Mouse (Mus musculus) T-helper 1 cell (primary cell): ENCODE data around the gene Cav3.

ENCODE experiments used
- in situ Hi-C: fragments of 300-600 bp; cut with MboI, MseI; formaldehyde crosslinking; loops from one replicate; pipeline ENCODE4 v1.15.1; 2025; ENCODE audit warnings: high pct_unique_total_duplicates

Cav3 gene

GRCm38 (mm10) chr6:112494620-112495081, 35.3 kb downstream of the Cav3 start:
- in situ Hi-C loops, result no loop called here

GRCm38 (mm10) chr6:112495219-112495618, 35.9 kb downstream of the Cav3 start:
- in situ Hi-C loops, result no loop called here

- in situ Hi-C loops, result no loop called here
Observed at GRCm38 (mm10) chr6:112496291-112497060, 37.2 kb downstream of the Cav3 start.

- in situ Hi-C loops, result no loop called here
Observed at GRCm38 (mm10) chr6:112497456-112497855, 38.2 kb downstream of the Cav3 start.

- in situ Hi-C loops, result no loop called here
Observed at GRCm38 (mm10) chr6:112498716-112499115, 39.4 kb downstream of the Cav3 start.

GRCm38 (mm10) chr6:112499456-112499855, 40.2 kb downstream of the Cav3 start:
- in situ Hi-C loops, result no loop called here

GRCm38 (mm10) chr6:112501156-112501555, 41.9 kb downstream of the Cav3 start:
- in situ Hi-C loops, result no loop called here

- in situ Hi-C loops, result no loop called here
Observed at GRCm38 (mm10) chr6:112507617-112508016, 48.3 kb downstream of the Cav3 start.

- in situ Hi-C loops, result no loop called here
Observed at GRCm38 (mm10) chr6:112509590-112510131, 50.4 kb downstream of the Cav3 start.

- in situ Hi-C loops, result no loop called here
Observed at GRCm38 (mm10) chr6:112510346-112510745, 51.0 kb downstream of the Cav3 start.

- in situ Hi-C loops, result no loop called here
Observed at GRCm38 (mm10) chr6:112514591-112514990, 55.3 kb downstream of the Cav3 start.

GRCm38 (mm10) chr6:112516496-112516895, 57.2 kb downstream of the Cav3 start:
- in situ Hi-C loops, result no loop called here

- in situ Hi-C loops, result no loop called here
Observed at GRCm38 (mm10) chr6:112517572-112517971, 58.3 kb downstream of the Cav3 start.

GRCm38 (mm10) chr6:112517991-112518390, 58.7 kb downstream of the Cav3 start:
- in situ Hi-C loops, result no loop called here
